Mouse (Mus musculus) ES-Bruce4 (cell line): ENCODE data around the gene Spats2. TPM values are rescaled to one million over a fixed set of nuclear protein-coding genes. Genes with fewer than 3 reads are reported as not detected.

Experiments used
- H3K27ac ChIP-seq: 2 replicates; pipeline ENCODE4 v1.5.1; 2012; ENCODE audit warnings: low read length, inconsistent platforms; ENCODE audit not compliant: insufficient read depth
- H3K27me3 ChIP-seq: 2 replicates; pipeline ENCODE4 v1.6.1; 2012; ENCODE audit warnings: mild to moderate bottlenecking, low read length, inconsistent platforms; ENCODE audit not compliant: control insufficient read depth, poor library complexity, insufficient read depth, severe bottlenecking
- H3K36me3 ChIP-seq: 2 replicates; pipeline ENCODE4 v1.6.1; 2012; ENCODE audit warnings: inconsistent platforms, mild to moderate bottlenecking, low read length, moderate library complexity; ENCODE audit not compliant: control insufficient read depth, poor library complexity, insufficient read depth, severe bottlenecking
- H3K4me1 ChIP-seq: one replicate; pipeline ENCODE4 v1.8.1; 2011; ENCODE audit warnings: low read length; ENCODE audit not compliant: control insufficient read depth, insufficient read depth
- H3K4me3 ChIP-seq: 2 replicates; pipeline ENCODE4 v1.5.1; 2011; ENCODE audit warnings: low read depth, mild to moderate bottlenecking, low read length
- H3K9ac ChIP-seq: 2 replicates; pipeline ENCODE4 v1.6.1; 2012; ENCODE audit warnings: low read depth, mild to moderate bottlenecking, inconsistent platforms; ENCODE audit not compliant: poor library complexity, severe bottlenecking
- H3K9me3 ChIP-seq: replicated peaks from 2 replicates; pipeline ENCODE4 v1.6.1; 2012; ENCODE audit warnings: mild to moderate bottlenecking, low read length, inconsistent platforms; ENCODE audit not compliant: control insufficient read depth, poor library complexity, insufficient read depth, severe bottlenecking
- CTCF ChIP-seq: IDR thresholded peaks from one replicate; pipeline ENCODE4 v1.8.1; 2011; ENCODE audit warnings: low read depth, low read length
- EP300 ChIP-seq: IDR thresholded peaks from 2 replicates; pipeline ENCODE4 v1.6.1; 2011; ENCODE audit warnings: low read depth, low read length; ENCODE audit not compliant: insufficient read depth
- POLR2A ChIP-seq: IDR thresholded peaks from one replicate; pipeline ENCODE4 v1.8.1; 2011; ENCODE audit warnings: low read length; ENCODE audit not compliant: insufficient read depth
- polyA plus RNA-seq: library from polyadenylated mRNA; stranded (reverse); fragments of >200 nt; gene quantifications from 2 replicates; pipeline ENCODE4 v1.2.4, GENCODE M21; 2011; ENCODE audit warnings: low read depth; ENCODE audit not compliant: missing spikeins, insufficient read depth, insufficient read length

Gene Spats2
- polyA plus RNA-seq, 1 experiment, result 60.7 TPM

GRCm38 (mm10) chr15:99231998-99232397 lies 106.3 kb downstream of the Spats2 start:
- H3K9ac ChIP-seq, result no peak overlapping the region
- H3K27ac ChIP-seq, result no peak overlapping the region
- no peaks in the 10 kb centered on the region for H3K36me3 ChIP-seq
- H3K27me3 ChIP-seq, result no peaks in the 10 kb centered on the region
- no peaks in the 10 kb centered on the region for H3K9me3 ChIP-seq
- TF ChIP-seq EP300, result no peak
- TF ChIP-seq CTCF, result no peak
- TF ChIP-seq POLR2A, result no peak
- peaks cover 6% of the 10 kb centered on the region for H3K4me1 ChIP-seq
- no peak overlapping the region for H3K4me3 ChIP-seq

- H3K9me3 ChIP-seq, result no peaks in the 10 kb centered on the region
- TF ChIP-seq EP300 (no peak), POLR2A (no peak), CTCF (no peak)
- H3K4me3 ChIP-seq, result no peak overlapping the region
- no peaks in the 10 kb centered on the region for H3K36me3 ChIP-seq
- peaks cover 6% of the 10 kb centered on the region for H3K4me1 ChIP-seq
- no peaks in the 10 kb centered on the region for H3K27me3 ChIP-seq
- H3K9ac ChIP-seq, result no peak overlapping the region
- H3K27ac ChIP-seq, result no peak overlapping the region
Measured at GRCm38 (mm10) chr15:99233719-99234118, 108.0 kb downstream of the Spats2 start.

GRCm38 (mm10) chr15:99234326-99235010 lies 108.8 kb downstream of the Spats2 start:
- Histone ChIP-seq H3K9me3 (no peaks in the 10 kb centered on the region), H3K27me3 (no peaks in the 10 kb centered on the region), H3K36me3 (no peaks in the 10 kb centered on the region), H3K4me1 (peaks cover 1% of the 10 kb centered on the region), H3K9ac (no peak overlapping the region), H3K27ac (no peak overlapping the region), H3K4me3 (no peak overlapping the region)
- TF ChIP-seq EP300 (no peak), CTCF (no peak), POLR2A (no peak)

- Histone ChIP-seq H3K27ac (no peak overlapping the region), H3K36me3 (no peaks in the 10 kb centered on the region), H3K27me3 (no peaks in the 10 kb centered on the region), H3K4me1 (no peaks in the 10 kb centered on the region), H3K4me3 (no peak overlapping the region), H3K9ac (peak overlapping the region; percentile 24; the same call in 1 of the 2 replicates), H3K9me3 (no peaks in the 10 kb centered on the region)
- TF ChIP-seq EP300 (no peak), CTCF (no peak), POLR2A (no peak)
Measured at GRCm38 (mm10) chr15:99238006-99238405, 112.3 kb downstream of the Spats2 start.

GRCm38 (mm10) chr15:99240129-99240528 lies 114.4 kb downstream of the Spats2 start:
- Histone ChIP-seq H3K27me3 (no peaks in the 10 kb centered on the region), H3K4me3 (no peak overlapping the region), H3K9me3 (no peaks in the 10 kb centered on the region), H3K36me3 (no peaks in the 10 kb centered on the region), H3K9ac (no peak overlapping the region), H3K27ac (no peak overlapping the region), H3K4me1 (no peaks in the 10 kb centered on the region)
- peak; percentile 57 for TF ChIP-seq CTCF
- TF ChIP-seq POLR2A, result no peak

- H3K4me3 ChIP-seq, result no peak overlapping the region
- H3K9ac ChIP-seq, result no peak overlapping the region
- TF ChIP-seq EP300 (no peak), POLR2A (no peak)
- H3K27me3 ChIP-seq, result no peaks in the 10 kb centered on the region
- H3K27ac ChIP-seq, result no peak overlapping the region
- H3K36me3 ChIP-seq, result 0 out of 2 replicates have a peak, but pooled peaks cover 6% of the 10 kb centered on the region
- H3K4me1 ChIP-seq, result no peaks in the 10 kb centered on the region
- H3K9me3 ChIP-seq, result no peaks in the 10 kb centered on the region
Measured at GRCm38 (mm10) chr15:99241249-99241648, 115.5 kb downstream of the Spats2 start.
